Mouse (Mus musculus) heart, postnatal 25 days (tissue): ENCODE measurements around the gene Uap1. TPM values are rescaled to one million over a fixed set of nuclear protein-coding genes. Genes with fewer than 3 reads are reported as not detected.

Experiments
- DNase-seq: peaks from one replicate; pipeline ENCODE4 v3.0.0; 2022; ENCODE audit warnings: low spot score
- intact Hi-C: fragments of 180-260 bp; cut with DNase I; formaldehyde crosslinking; loops from one replicate; pipeline ENCODE4 v1.15.1; 2025
- total RNA-seq, 2 experiments: library from RNA; stranded (reverse); gene quantifications; 2 replicates each; pipeline ENCODE4 v1.2.3; 2021

Uap1 gene
- 10 to 100 TPM; 54.8 to 56.9 TPM for total RNA-seq

GRCm38 (mm10) chr1:170174814-170175332, at the start of gene Uap1:
TSS of gene Uap1 (minus strand) at chr1:170174957.
- peak; percentile 99 for DNase-seq
- intact Hi-C loops, result no loop called here

- intact Hi-C loops, result no loop called here
Measured at GRCm38 (mm10) chr1:170223276-170223675, 48.5 kb upstream of the Uap1 start.

GRCm38 (mm10) chr1:170220351-170220750, 45.6 kb upstream of the Uap1 start:
- no peak for DNase-seq
- intact Hi-C loops, result no loop called here

More at GRCm38 (mm10) chr1:170223276-170223675, 48.5 kb upstream of the Uap1 start:
- DNase-seq, result no peak

- no peak for DNase-seq
- intact Hi-C loops, result loop anchor here (2.0 kb wide), 1 partner anchor 395 kb away; no protein-coding TSS in a partner anchor
Measured at GRCm38 (mm10) chr1:170218091-170218884, 43.5 kb upstream of the Uap1 start.

GRCm38 (mm10) chr1:170215590-170215989, 40.8 kb upstream of the Uap1 start:
- intact Hi-C loops, result no loop called here
- DNase-seq, result no peak

- intact Hi-C loops, result no loop called here
- DNase-seq, result peak; percentile 85
Measured at GRCm38 (mm10) chr1:170214757-170215522, 40.2 kb upstream of the Uap1 start, which contains the start of gene Uhmk1. TSS of gene Uhmk1 (minus strand) at chr1:170215397.

- no peak for DNase-seq
- intact Hi-C loops, result no loop called here
Measured at GRCm38 (mm10) chr1:170214383-170214756, 39.6 kb upstream of the Uap1 start.

- DNase-seq, result no peak
- intact Hi-C loops, result no loop called here
Measured at GRCm38 (mm10) chr1:170213181-170213879, 38.6 kb upstream of the Uap1 start.

GRCm38 (mm10) chr1:170206395-170206794, 31.6 kb upstream of the Uap1 start:
- DNase-seq, result no peak
- intact Hi-C loops, result no loop called here

- intact Hi-C loops, result loop anchor here (5.0 kb wide), 1 partner anchor 38 kb away; no protein-coding TSS in a partner anchor
- no peak for DNase-seq
Measured at GRCm38 (mm10) chr1:170200379-170200778, 25.6 kb upstream of the Uap1 start.

GRCm38 (mm10) chr1:170196211-170196610, 21.5 kb upstream of the Uap1 start:
- intact Hi-C loops, result no loop called here
- DNase-seq, result no peak

GRCm38 (mm10) chr1:170191925-170192324, 17.2 kb upstream of the Uap1 start:
- no peak for DNase-seq
- intact Hi-C loops, result no loop called here

- no peak for DNase-seq
- intact Hi-C loops, result no loop called here
Measured at GRCm38 (mm10) chr1:170190225-170190624, 15.5 kb upstream of the Uap1 start.

- DNase-seq, result peak; percentile 82
- intact Hi-C loops, result no loop called here
Measured at GRCm38 (mm10) chr1:170188601-170189000, 13.8 kb upstream of the Uap1 start.

- no peak for DNase-seq
- intact Hi-C loops, result no loop called here
Measured at GRCm38 (mm10) chr1:170186531-170186930, 11.8 kb upstream of the Uap1 start.

GRCm38 (mm10) chr1:170185137-170185536, 10.4 kb upstream of the Uap1 start:
- DNase-seq, result no peak
- intact Hi-C loops, result no loop called here

- intact Hi-C loops, result no loop called here
- DNase-seq, result peak; percentile 60
Measured at GRCm38 (mm10) chr1:170182706-170183105, 7.9 kb upstream of the Uap1 start.

- intact Hi-C loops, result no loop called here
- DNase-seq, result no peak
Measured at GRCm38 (mm10) chr1:170176661-170177239, 2.0 kb upstream of the Uap1 start.

- intact Hi-C loops, result no loop called here
- DNase-seq, result no peak
Measured at GRCm38 (mm10) chr1:170175848-170176247, 1.1 kb upstream of the Uap1 start.
